Mouse (Mus musculus) small intestine, adult 2 months (tissue): Measurements from ENCODE around the gene Hopx.

Source experiments
- CTCF ChIP-seq: fragments of 200-500 bp; IDR thresholded peaks from 2 replicates; pipeline ENCODE4 v1.5.1; 2012; ENCODE audit warnings: low read depth, mild to moderate bottlenecking, control low read depth, inconsistent platforms, low read length, moderate library complexity, mixed read lengths; ENCODE audit not compliant: insufficient replicate concordance, insufficient read length; ENCODE audit errors: extremely low read depth
- POLR2A ChIP-seq: fragments of 200-500 bp; IDR thresholded peaks from 2 replicates; pipeline ENCODE4 v1.6.1; 2012; ENCODE audit warnings: low read depth, mild to moderate bottlenecking, control low read depth, inconsistent platforms, low read length, moderate library complexity

- TF ChIP-seq CTCF = no peak
- TF ChIP-seq POLR2A = no peak
Measured at GRCm38 (mm10) chr5:77074914-77075313, 40.0 kb downstream of the Hopx start.
